Mouse (Mus musculus): ENCODE measurements around the gene Mfsd11. TPM values are rescaled to one million over a fixed set of nuclear protein-coding genes. Genes with fewer than 3 reads are reported as not detected.

Gene Mfsd11
- total and polyA plus RNA-seq, 3 experiments = 25.4 to 25.7 TPM; not detected in 1

DNA sequence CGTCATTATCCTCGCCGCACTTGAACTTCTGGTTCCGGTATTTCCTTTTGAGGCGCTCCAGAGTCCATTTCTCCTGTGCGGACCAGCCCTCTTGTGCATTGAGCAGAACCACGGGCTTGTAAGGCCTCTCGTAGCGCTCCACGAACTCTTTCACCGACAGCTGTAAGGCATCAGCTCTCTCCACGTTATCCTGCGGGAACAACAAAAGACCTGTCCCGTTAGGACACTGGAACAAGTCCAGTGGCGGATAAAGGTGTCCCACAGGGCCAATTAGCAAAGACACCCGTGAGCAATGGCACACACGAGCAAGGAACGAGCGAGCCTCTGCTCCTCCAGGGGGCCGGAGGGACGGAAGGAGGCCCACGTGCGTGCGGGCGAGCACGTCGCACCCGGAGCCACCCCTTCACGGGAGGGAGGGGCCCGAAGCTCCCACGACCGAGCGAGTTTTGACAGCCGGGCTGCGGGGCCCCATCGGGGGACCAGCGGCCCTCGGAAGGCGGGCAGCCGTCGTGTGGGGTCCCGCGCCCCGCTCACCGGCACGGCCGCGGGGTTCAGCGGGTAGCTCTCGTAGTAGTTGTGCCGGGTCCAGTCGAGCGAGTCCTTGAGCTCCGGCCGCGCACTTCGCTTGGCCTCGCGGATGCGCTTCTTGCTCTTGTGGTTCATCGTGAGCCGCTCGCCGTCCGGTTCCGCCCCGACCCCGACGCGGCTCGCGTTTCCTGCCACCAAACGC is 9.5 kb upstream of the Mfsd11 start:
- Histone ChIP-seq H3K36me3 (ENCODE audit: control insufficient read depth in 1 of 2, insufficient read depth in 2 of 2, low read length in 2 of 2) (peaks cover 26 to 46% of the 10 kb centered on the region in 2 experiments), H3K9ac (ENCODE audit: control insufficient read depth, low read depth, low read length, poor library complexity, severe bottlenecking) (peak overlapping the region; percentile 94), H3K4me3 (ENCODE audit: control insufficient read depth in 1 of 2, insufficient read depth in 1 of 2, low read depth in 2 of 2, low read length in 2 of 2) (peak overlapping the region; percentile 75 to 94), H3K27me3 (ENCODE audit: control insufficient read depth in 1 of 2, insufficient read depth in 2 of 2, low read length in 2 of 2) (no peaks in the 10 kb centered on the region), H3K9me3 (replicated peaks; ENCODE audit: insufficient read depth, low read length) (no peaks in the 10 kb centered on the region), H3K79me2 (ENCODE audit: control insufficient read depth, insufficient read depth, low read length, poor library complexity) (peaks cover 76% of the 10 kb centered on the region), H3K27ac (ENCODE audit: control insufficient read depth, low read depth, low read length) (peak overlapping the region; percentile 75), H3K4me1 (ENCODE audit: control insufficient read depth in 1 of 2, insufficient read depth in 2 of 2, low read length in 2 of 2) (peaks cover 6 to 27% of the 10 kb centered on the region in 2 experiments)
- peak; percentile 83 for DNase-seq (ENCODE audit: low read depth, low spot score)
- TF ChIP-seq ZKSCAN1 (IDR thresholded peaks at IDR 0.05; ENCODE audit: low read depth, low read length) (no peak), RAD21 (IDR thresholded peaks at IDR 0.05; ENCODE audit: low read depth, low read length) (no peak), USF1 (IDR thresholded peaks at IDR 0.05; ENCODE audit: low read depth, low read length) (peak; percentile 58), MAX (IDR thresholded peaks at IDR 0.05; ENCODE audit: low read length) (peak; percentile 93), CTCF (IDR thresholded peaks at IDR 0.05 in 2 of 3, conservative IDR thresholded peaks at IDR 0.05 in 1 of 3; ENCODE audit: control insufficient read depth in 1 of 3, insufficient read depth in 1 of 3, low read depth in 2 of 3, low read length in 3 of 3, poor library complexity in 1 of 3, severe bottlenecking in 1 of 3) (no peak), ZNF384 (IDR thresholded peaks at IDR 0.05; ENCODE audit: low read depth, low read length) (no peak), ETS1 (IDR thresholded peaks at IDR 0.05; ENCODE audit: low read depth, low read length) (0 out of 2 replicates have a peak, but pooled peaks have one; percentile 13), GABPA (IDR thresholded peaks at IDR 0.05; ENCODE audit: low read depth, low read length) (no peak), TAL1 (IDR thresholded peaks at IDR 0.05; ENCODE audit: low read length) (no peak), SIN3A (IDR thresholded peaks at IDR 0.05; ENCODE audit: low read length) (peak; percentile 83), MEF2A (IDR thresholded peaks at IDR 0.05; ENCODE audit: extremely low read depth, insufficient replicate concordance, low read depth, low read length, poor library complexity, severe bottlenecking) (no peak), GATA1 (IDR thresholded peaks at IDR 0.05; ENCODE audit: low read depth, low read length) (no peak), TCF12 (IDR thresholded peaks at IDR 0.05; ENCODE audit: low read depth, low read length) (0 out of 2 replicates have a peak, but pooled peaks have one; percentile 11), MYC (IDR thresholded peaks at IDR 0.05; ENCODE audit: low read depth, low read length) (peak; percentile 91), RCOR1 (IDR thresholded peaks at IDR 0.05; ENCODE audit: low read depth, low read length) (no peak), POLR2A (IDR thresholded peaks at IDR 0.05; ENCODE audit: control insufficient read depth in 1 of 2, insufficient read depth in 1 of 2, low read depth in 1 of 2, low read length in 2 of 2, poor library complexity in 1 of 2) (peak in 1 of 2 experiments; percentile 87; a peak in 3 of 4 replicates), ZC3H11A (IDR thresholded peaks at IDR 0.05; ENCODE audit: low read depth, low read length) (no peak), POLR2AphosphoS2 (IDR thresholded peaks at IDR 0.05; ENCODE audit: low read length) (peak; percentile 1; the same call in 1 of the 2 replicates), TBP (IDR thresholded peaks at IDR 0.05; ENCODE audit: low read depth, low read length) (no peak), JUND (IDR thresholded peaks at IDR 0.05; ENCODE audit: low read depth, low read length) (no peak), UBTF (IDR thresholded peaks at IDR 0.05; ENCODE audit: borderline replicate concordance, insufficient read depth, low read depth, low read length) (peak; percentile 79; the same call in 1 of the 2 replicates), MYB (IDR thresholded peaks at IDR 0.05; ENCODE audit: low read depth, low read length) (no peak), BHLHE40 (IDR thresholded peaks at IDR 0.05; ENCODE audit: borderline replicate concordance, low read depth, low read length) (peak; percentile 59; the same call in 1 of the 2 replicates), ZMIZ1 (IDR thresholded peaks at IDR 0.05; ENCODE audit: low read depth, low read length) (no peak), HCFC1 (IDR thresholded peaks at IDR 0.05; ENCODE audit: low read depth, low read length) (no peak), KAT2A (conservative IDR thresholded peaks at IDR 0.05; ENCODE audit: low read depth, low read length) (no peak), MAFK (IDR thresholded peaks at IDR 0.05; ENCODE audit: borderline replicate concordance, low read depth, low read length) (no peak), CHD1 (IDR thresholded peaks at IDR 0.05; ENCODE audit: low read depth, low read length) (no peak), NRF1 (IDR thresholded peaks at IDR 0.05; ENCODE audit: insufficient read depth, low read depth, low read length, poor library complexity, severe bottlenecking) (no peak), NELFE (IDR thresholded peaks at IDR 0.05; ENCODE audit: low read depth, low read length) (no peak), SMC3 (IDR thresholded peaks at IDR 0.05; ENCODE audit: low read depth, low read length) (no peak), MXI1 (IDR thresholded peaks at IDR 0.05; ENCODE audit: low read depth, low read length) (peak; percentile 98), ELF1 (IDR thresholded peaks at IDR 0.05; ENCODE audit: low read depth, low read length) (no peak), MAZ (IDR thresholded peaks at IDR 0.05; ENCODE audit: low read depth, low read length) (peak; percentile 41; the same call in 1 of the 2 replicates), USF2 (IDR thresholded peaks at IDR 0.05; ENCODE audit: borderline replicate concordance in 1 of 2, insufficient read depth in 1 of 2, low read depth in 1 of 2, low read length in 2 of 2) (no peak), E2F4 (IDR thresholded peaks at IDR 0.05; ENCODE audit: borderline replicate concordance, low read depth, low read length) (no peak)
